Mouse (Mus musculus) adrenal gland, postnatal 4 days (tissue): ENCODE measurements at regions not wholly inside any gene's neighbourhood (a gene's known extent, or its start where the extent isn't known, plus 50 kb on each side); places are given as distances from the start of the nearest gene placed in this dataset.

Experiments
- DNase-seq, 2 experiments: peaks; one replicate each; pipeline ENCODE4 v3.0.0; 2021 to 2022; ENCODE audit warnings: low spot score in 2 of 2, mixed read lengths in 2 of 2

DNA sequence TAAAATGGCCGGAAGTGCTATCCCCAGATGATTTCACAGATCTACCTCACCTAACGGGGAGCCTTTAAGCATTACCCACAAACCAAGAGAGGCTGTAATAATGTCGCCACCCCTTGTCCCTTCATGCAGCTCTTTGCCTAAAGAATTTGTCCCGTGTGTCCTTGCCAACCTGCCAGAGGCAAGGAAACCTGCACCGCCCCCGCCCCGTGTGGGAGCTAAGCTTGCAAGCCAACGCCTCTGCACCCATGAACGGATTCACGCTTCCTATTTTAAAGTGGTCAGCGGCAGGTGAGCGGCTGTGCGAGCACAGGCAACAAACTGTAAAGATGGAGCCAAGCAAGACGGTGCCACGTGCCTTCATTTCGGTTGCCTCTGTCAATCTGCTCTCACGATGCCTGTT lies 63.1 kb downstream of the Gm11011 start:
- no peak for DNase-seq

DNA sequence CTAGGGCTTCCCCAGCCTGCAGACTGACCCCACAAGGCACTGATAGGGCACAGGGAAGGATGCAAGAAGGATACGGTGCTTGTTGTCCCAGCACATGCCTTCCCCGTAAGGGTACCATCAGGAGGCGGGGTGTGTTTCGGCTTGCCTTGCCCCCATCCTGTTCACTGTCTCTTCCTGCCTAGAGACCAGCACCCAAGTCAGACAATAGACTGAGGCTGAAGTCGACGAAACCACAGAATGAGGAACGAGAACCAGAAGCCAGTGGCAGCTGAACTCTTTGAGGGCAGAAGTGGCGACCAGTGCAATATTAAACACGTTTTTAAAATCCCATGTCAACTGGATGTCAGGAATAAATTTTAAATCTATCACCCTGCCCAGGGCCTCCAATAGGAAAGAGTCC lies 67.6 kb downstream of the Gm11011 start:
- no peak for DNase-seq

DNA sequence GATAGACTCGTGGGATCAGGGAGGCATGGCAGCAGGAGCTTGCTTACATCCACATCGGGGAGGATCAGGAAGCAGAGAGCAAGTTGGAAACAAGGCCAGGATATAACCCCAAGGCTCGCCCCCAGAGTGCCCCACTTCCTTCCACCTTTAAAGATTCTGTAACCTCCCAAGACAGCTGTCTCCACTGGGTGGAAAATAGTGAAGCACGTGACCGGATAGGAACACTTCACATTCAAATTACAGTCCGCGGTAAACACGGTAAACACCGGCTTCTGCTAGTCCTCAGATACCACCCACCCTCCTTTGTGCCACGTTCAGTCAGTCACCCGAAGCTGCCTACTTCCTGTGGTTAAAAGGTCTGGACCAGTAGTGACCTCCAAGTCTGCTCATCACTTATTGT lies 72.2 kb downstream of the Gm11011 start:
- DNase-seq = no peak

DNA sequence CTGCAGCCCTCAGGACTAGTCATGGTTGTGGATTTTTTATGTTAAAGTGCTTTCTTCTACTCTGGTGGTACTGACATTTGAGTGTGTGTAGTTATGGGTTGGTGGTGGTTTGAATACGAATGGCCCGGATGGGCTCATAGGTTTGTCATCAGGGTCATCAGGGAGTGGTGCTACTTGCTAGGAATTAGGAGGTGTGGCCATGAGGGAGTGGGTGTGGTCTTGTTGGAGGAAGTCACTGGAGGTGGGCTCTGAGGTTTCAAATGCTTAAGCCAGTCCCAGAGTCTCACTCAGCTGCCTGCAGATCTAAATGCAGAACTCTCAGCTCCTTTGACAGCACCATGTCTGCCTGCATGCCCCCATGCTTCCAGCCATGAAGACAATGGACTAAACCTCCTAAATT lies 76.8 kb downstream of the Gm11011 start:
- DNase-seq = no peak

DNA sequence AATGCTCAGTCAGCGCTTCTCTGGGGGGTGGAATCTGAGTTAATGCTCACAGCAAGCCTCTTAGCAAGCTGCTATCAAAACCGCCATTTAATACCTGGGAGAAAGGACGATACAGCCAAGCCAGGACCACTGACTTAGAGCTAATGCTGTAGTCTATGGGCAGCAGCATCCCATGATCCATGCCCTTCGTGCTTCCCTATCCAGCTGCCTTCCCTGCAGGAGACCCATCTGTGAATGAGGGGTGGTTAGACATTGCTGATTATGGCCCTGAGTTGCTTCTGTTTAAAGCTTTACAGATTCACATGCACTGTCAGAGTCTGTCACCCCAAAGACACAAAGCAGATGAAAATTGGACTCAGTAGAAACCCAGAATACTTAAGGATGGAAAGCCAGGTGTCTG lies 78.1 kb downstream of the Gm11011 start:
- DNase-seq = no peak

DNA sequence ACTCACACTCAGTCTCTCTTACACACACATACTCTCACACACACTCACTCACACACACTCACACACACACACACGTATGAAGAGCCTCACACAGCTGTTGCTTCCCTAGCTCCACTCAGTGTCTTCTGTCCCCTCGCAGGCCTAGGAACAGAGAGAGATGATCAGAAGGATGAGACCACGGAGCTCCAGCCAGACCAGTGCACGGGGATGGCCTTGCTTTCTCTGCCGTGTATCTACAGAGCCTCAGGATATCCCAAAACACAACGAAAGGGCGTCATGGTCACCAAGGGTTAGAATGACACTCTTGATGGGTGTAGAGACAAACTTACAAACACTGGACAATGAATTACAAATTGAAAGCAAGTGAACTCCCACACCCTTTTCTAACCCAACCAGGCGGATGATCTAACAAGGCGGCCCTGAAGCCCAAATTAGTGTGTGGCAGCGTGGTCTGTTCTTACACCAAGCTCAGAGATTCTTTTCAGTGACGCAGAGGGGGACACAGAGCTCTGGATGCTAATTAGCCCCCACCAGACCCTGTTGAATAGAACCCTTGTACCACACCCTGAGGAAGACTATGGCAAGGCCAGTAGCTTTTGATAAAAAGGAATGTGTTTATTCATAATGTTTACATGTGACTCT lies 83.0 kb downstream of the Gm11011 start:
- DNase-seq = no peak

DNA sequence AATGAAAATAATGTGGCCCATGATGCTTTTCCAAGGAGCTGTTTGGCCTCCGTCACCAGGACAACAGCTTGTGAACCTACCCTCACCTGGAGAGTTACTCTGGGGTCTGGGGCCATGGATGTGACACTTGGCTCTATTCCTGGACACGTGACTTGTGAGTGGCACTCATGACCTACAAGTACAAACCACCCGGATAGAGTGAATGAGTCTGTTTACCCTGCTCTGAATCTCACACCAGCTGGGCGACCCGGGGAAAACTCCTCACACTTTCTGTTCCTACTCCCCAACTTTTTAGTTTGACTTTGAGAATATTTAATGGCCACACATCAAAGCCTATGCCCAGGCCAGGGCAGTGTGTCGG lies 84.0 kb downstream of the Gm11011 start:
- DNase-seq = no peak

DNA sequence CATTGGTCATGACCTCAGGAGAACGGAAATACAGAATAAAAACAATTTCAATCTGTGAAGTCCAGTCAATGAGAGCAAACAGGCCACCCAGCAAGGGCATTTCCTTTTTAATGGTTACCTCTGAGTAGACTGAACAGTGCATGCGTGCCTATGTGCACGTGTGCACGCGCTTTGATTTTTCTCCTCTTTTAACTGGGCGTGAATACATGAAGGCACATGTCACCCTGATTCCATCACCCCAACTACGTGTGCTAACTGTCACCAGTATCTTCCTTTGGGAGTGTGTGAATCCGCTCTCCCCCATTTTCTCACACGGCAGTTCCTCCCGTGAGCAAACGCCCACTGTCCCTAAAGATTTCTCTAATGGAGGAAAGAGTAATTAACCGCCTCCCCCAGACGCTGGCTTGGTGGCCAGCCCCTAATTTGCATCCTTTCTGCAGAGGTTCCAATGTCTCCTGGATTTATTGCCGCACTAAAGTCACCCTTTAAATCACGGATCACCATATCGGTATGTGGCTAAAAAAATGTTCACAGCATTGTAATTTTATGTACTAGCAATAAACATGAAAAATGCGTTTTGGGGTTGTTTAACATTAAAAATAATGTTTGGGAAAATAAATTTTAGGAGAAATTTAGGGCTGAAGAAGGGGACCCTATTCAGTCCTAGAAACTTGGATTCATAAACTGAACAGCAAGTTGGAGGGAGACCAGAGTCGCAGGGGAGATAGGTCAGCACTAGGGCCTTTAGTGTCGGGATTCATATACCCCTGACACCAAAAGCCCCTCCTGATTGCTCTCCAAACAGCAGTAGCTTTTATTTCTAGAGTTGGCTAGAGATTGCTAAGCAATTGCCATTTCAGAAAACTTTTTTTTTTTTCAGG lies 84.6 kb downstream of the Gm11011 start:
- DNase-seq = no peak

DNA sequence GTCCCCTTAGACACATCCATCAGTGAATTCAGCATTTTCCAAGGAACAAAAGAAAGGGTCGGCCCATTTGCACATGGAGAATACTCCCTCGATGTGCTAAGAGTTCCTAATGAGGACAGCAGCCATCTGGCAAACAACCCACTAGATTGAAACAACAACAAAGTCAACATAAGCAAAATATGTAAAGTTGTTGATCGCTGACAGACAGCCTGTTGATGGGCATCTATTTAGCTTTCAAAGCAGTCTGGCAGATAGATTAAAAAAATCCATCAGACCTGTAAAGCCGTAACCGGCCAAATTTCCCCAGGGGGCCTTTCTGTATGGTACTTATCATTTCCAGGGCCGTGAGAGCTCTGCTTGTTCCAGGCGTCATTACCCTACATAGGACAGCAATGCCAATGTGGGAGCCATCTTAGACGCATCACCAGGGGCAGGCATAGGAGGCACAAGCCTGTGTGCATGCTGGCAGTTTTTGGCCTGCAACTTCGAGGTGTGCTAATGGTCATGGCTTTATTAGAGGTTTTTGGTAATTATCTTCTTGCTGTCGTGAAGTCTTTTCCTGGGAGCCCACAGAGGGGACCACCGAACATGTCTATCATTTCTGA lies 85.7 kb downstream of the Gm11011 start:
- DNase-seq = no peak

DNA sequence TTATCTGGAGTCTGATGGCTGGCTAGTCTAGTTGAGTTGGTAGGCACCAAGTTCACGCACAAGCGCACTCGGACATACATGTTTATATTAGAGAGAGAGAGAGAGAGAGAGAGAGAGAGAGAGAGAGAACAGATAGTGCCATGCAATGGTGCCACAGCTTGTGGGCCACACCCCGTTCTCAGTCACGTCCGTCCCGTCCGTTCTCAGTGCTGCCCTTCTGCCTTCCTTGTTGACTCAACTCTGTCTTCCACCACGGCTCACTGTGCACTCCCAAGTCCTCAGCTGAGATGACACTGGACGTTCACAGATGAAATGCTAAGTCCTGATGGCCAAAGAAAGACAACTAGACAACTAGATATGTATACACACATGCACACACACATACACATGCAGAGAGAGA lies 92.2 kb downstream of the Gm11011 start:
- DNase-seq = no peak

DNA sequence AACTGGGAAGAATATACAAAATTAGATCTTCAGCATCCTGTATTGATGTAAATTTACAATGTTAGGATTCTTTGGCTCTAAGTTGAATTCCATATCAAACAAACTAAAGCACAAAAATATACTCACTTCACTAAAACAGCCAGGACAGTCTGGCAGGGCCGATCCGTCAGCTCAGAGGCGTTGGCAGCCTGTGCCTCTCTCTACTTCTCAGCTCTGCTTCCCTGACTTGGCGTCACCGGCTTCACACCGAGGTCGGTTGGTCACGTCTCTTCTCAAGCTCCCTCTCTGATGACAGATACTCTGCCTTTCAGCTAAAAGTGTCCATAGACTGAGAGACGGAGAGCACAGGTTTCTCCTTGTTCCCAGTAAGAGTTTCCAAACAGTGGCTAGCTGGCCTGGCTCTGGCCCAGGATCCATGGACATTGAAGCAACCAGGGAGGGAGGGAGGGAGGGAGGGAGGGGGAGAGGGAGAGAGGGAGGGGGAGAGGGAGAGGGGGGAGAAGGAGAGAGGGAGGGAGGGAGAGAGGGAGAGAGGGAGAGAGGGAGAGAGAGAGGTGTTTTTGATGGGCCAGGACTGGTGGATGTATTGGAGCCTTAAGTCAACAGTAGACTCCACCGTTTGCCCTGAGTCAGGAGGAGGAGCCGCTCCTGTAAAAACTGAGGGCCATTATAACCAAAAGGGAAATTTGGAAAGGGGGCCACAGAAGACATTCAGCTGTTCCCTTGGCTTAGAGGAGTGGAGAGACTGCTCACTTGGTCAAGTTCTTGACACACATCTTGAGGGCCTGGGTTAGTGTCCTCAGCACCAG lies 92.8 kb downstream of the Gm11011 start:
- no peak for DNase-seq

DNA sequence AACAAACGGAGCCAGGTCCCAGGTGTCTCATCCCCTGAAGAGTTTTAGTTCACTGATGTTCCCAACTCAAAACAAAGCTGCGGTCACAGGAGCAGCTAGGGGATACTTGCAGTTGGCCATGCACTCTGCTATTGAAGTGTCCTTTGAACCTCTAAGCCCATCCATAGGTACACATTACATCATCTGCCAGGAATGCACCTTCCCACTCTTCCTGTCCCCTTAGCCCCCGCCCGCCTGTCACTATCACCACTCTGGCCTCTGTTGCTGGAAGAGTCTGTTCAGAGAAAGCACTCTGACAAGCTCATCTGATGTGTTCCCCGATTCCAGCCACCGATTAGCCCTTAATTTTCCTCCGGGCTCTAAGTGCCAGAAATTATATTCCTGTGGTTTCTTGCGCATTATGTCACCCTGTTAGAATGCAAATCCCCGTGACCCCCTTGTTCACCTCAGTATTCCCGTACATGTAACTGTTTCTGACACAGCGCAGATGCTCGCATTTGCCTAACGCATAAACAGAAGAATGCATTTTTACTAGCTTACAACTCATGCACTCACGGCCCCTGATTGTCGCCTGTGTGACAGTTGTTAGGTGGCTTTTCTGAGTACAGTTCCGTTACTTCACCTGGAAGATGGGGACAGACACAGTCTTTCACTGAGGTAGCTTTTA lies 93.8 kb downstream of the Gm11011 start:
- no peak for DNase-seq

DNA sequence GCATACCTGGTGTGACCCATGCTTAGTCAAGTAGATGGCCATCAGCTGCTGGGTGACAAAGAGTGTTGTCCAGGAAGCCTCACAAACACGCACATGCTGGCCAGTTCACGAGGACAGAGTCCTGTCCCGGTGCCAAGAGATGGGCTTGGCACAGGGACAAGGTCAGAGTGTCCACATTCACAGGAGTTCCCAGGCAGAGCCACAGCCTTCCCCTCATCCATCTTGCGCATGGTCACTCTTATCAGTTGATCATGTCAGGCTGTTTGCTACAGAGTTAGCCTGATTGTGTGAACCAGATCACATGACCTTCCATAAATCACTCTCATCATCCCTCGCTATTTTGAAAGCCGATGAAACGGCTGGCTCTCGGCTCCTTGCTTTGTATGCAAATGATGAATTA lies 103.6 kb downstream of the Gm11011 start:
- peak; percentile 21 to 42 for DNase-seq

DNA sequence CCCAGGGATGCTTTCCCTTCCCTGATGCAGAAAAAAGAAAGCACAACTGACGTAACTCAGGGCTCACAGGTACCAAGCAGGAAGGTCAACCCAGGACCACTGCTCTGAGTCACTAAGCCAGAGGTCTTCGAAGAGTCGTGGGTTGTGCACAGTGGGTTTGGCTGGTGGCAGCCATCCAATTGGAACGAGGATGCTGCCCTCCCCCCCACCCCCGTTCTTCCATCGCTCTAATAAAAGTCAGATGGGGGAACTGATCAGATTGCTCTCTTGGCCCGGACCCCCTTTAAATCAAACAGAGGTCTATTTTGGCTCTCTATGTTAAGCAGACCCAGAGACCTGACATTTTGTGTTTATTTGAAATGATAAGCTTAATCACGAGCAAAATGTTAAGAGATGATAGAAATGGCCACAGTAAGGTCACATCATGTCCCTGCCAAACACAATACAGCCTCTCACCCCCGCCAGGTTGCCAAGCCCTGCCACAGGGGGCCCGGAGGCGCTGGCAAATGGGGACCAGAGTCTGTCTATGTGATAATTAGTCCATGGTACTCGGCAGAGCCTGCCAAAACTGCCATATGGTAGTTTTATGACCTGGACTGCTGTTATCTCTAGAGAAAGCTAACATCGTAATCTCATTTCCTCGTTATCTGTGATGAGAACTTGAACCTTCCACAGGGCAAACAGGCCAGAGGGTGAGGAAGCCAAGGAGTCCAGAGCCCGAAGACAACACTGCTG lies 105.6 kb downstream of the Gm11011 start:
- DNase-seq = no peak

DNA sequence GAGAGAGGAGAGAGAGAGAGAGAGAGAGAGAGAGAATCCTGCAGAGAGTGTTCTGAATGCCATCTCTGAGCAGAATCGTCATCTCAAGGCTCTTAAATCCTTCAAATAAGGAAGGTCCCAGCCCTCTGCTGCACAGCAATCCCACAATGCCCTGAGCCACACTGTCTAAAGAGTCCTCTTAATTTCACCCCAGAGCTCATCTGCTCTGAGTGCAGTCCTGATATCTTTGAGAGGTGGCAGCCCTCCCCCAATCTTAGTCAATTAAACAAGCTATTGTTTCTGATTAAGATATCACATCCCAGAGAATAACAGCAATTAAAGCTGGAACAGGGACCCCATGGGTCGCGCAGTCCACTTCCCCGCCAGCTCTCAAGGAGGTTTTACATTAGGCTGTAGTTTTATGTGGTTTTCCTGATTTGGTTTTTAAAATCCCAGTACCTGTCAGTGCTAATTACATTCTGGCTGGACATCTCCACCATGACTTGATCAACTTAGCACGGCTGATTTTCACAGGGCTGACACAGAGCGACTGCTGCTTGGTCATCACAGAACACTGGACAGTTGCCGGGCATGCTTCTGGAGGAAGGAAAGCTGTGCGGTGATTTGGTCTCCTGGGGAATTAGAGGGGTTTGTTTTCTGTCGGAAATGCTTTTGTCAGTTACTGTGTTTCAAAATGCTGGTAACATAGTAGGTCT lies 113.0 kb downstream of the Gm11011 start:
- DNase-seq = no peak

DNA sequence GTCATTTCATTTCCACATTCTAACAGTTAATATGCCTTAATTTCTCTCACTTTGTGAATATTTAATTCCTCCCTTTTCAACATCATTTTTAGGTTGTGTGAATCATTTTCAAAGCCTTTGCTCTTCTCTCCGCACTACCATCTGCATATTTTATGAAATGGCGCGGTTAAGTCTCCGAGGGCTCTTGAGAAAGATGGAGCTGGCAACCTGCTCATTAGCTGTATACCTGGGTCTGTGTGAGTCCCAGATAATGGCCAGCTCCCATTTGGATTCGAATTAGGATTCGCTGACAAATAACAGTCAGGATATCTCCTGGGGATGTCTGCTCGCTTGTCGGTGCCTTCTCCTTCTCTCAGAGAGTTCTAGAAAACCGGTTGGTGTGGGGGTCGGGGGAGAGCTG lies 118.0 kb downstream of the Gm11011 start:
- no peak for DNase-seq

DNA sequence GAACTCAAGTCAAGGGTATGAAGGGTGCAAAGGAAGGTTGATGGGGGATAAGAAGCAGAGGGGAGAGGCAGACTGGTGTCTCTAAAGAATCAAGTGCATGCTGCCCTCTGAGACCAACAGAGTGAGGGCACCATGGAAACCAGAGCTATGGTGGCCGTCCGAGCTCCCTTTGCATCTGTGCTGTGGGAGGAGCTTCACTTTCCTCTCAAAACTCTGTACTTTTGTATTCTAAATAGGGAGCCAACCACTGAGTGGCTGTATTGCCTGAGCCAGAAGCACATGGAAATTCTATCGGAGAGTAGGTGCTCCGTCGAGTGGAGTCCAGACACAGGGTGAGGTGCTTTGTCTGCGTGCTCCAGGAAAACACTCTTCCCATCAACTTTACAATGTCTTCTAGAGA lies 119.9 kb downstream of the Gm11011 start:
- DNase-seq = no peak

DNA sequence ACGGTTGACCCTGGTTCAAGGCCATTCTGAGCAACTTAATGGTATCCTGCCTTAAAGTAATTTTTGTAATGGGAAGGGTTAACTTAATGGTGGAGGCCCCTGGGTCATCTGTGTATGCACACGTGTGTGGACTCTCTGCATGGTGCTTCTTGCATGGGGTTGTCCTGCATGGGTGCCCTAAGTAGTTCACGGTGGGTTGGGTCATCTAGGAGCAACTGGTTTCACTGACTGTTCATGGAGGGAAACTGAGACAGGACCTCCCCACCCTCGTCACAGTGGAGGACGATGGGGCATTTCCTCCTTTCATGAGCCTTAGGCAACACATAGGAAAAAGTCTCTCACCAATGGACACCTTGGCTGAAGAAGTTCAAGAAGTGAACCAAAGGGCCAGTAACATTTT lies 123.4 kb downstream of the Gm11011 start:
- no peak for DNase-seq

DNA sequence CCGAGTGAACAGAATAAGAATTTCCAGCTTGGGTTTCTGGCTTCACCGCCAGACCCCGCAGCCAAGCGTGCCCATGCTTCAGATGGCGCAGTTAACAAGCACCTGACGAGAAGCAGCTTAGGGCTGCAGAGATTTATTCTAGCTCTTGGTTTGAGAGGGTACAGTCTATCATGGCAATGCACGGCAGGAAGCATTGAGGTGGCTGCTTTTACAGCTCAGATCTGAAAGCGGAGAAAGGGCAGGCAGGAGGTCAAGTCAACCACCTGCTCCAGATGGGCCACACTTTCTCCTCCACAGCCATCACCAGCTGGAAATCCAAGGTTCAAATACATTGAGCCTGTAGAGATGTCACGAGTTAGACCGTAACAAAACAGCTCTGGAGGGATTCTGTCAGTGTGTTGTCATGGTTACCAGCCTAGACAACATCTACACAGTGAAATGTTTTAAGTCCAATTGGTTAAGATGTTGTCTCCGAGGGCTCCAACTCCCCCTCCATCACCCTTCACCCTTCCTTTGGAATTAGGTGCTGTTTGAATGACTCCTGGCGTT lies 126.0 kb downstream of the Gm11011 start:
- no peak for DNase-seq

DNA sequence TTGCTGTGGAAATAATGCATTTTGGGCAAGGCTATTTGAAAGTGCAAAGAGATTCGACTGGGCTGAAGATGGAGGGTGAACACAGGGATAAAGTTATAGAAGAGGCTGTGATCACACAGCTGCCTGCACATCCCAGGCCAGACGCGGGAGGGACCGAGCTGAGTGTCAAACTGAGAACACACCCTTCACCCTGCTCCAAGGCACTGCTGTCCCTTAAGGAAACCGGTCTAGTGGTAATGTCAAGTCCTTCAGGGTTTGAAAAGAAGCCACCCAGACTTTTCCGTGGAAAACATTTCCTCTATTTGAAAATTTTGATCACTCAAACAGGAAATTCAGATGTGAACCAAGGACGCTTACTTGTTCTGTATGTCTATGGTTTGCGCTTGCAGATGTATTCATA lies 134.6 kb downstream of the Gm11011 start:
- DNase-seq = no peak
